Mouse (Mus musculus) heart, postnatal 14 days (tissue): ENCODE measurements around the gene Sox5. TPM values are rescaled to one million over a fixed set of nuclear protein-coding genes. Genes with fewer than 3 reads are reported as not detected.

Experiments
- DNase-seq, 2 experiments: peaks; one replicate each; pipeline ENCODE4 v3.0.0; 2021 to 2022
- intact Hi-C: fragments of 180-260 bp; cut with DNase I; formaldehyde crosslinking; loops from one replicate; pipeline ENCODE4 v1.15.1; 2025
- total RNA-seq, 2 experiments: library from RNA; stranded (reverse); gene quantifications; 2 replicates each; pipeline ENCODE4 v1.2.3; 2021

Sox5 gene
- total RNA-seq, 2 experiments from 2014 or later, result 3.9 to 4.7 TPM

DNA sequence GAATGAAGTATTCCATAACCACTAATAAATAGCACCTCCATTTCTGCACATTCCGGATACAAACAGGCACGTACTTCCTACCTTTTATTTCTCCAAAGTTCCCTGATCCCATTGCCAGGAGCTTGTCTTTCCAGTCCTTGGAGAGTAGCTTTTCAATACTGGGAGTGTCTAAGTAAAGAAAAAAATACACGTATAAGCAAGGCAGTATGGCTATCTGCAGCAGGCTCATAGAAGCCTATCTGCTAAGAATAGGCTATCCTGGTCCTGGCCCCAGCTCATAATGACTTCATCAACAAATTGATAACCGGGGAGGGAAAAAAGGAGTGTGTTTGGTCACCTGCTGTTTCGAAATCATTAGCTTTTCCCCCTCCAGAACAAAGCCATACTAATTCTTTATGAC lies 740.6 kb downstream of the Sox5 start:
- intact Hi-C loops, result no loop called here
- no peak for DNase-seq

DNA sequence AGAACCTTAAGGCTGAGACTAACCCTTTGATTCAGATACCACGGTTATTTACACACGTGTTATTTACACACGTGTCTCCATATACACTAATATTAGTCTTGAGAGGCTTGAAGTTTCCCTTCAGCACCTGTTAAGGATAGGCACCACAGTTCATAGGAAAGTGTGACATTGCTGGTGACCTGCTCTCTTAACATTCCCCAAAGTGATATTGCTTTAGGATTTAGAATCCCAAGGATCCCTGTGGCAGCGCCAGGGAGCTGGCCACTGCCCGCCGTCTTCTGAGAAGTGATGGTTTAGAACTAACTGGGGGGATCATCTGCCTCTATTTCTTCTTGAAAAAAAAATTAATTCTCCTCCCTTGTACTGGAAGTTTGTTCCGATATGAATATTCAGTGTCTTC lies 741.4 kb downstream of the Sox5 start:
- intact Hi-C loops, result no loop called here

GRCm38 (mm10) chr6:144039221-144039620 lies 742.6 kb downstream of the Sox5 start:
- intact Hi-C loops, result no loop called here
- no peak for DNase-seq

More for the DNA sequence above, 741.4 kb downstream of the Sox5 start:
- no peak for DNase-seq

GRCm38 (mm10) chr6:144033191-144033590 lies 748.6 kb downstream of the Sox5 start:
- DNase-seq, result no peak
- intact Hi-C loops, result no loop called here

- intact Hi-C loops, result no loop called here
- DNase-seq, result no peak
These were observed 764.8 kb downstream of the Sox5 start for GRCm38 (mm10) chr6:144016929-144017328.

DNA sequence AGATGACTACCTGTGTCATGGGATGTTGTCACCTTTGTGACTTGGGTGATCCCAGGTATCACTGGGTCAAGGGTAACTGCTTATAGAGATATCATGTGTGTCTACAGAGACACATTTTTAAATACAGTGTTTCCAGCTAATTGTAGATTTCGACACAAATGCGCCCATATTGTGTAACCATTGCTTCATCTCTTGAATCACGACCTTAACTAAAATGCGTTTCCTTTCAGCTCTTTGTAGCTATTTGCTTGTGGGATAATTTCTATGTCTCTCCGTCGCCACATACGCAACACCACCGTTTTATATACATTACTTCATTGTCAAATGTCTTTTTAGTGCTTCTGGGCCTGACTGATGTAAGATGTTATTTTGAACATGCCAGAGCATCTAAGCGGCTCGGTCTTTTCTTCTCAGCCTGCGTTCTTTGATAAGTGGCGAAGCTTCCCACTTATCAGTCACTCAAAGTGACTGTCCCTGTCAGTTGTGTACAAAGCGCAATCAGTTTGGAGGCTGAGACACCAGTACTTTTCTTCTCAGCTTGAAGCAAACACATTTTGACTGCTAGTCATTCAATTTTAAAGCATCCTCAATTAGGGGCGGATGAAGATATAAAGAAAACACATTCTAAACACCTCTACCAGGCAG lies 769.8 kb downstream of the Sox5 start:
- intact Hi-C loops, result no loop called here
- no peak for DNase-seq

- intact Hi-C loops, result no loop called here
- no peak for DNase-seq
These were observed 770.8 kb downstream of the Sox5 start for GRCm38 (mm10) chr6:144010995-144011394.

DNA sequence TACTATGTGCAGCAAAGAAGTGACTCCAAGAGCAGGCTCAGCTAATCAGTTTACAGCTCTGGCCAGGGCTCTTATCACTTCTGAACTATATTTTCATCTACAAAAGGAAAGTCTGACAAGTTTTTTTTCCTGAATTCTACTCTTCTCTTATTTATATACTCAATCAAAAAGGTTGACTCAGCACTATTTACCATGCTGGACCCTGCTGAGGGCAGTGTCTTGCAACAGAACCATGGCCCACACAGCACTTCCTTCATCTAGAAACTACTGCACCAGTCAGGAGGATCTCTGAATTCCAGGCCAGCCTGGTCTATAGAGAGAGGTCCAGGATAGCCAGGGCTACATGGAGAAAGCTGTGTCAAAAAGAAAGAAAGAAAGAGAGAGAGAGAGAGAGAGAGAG lies 771.5 kb downstream of the Sox5 start:
- intact Hi-C loops, result no loop called here
- DNase-seq, result no peak

GRCm38 (mm10) chr6:144005132-144005531 lies 776.6 kb downstream of the Sox5 start:
- DNase-seq, result no peak
- intact Hi-C loops, result no loop called here

DNA sequence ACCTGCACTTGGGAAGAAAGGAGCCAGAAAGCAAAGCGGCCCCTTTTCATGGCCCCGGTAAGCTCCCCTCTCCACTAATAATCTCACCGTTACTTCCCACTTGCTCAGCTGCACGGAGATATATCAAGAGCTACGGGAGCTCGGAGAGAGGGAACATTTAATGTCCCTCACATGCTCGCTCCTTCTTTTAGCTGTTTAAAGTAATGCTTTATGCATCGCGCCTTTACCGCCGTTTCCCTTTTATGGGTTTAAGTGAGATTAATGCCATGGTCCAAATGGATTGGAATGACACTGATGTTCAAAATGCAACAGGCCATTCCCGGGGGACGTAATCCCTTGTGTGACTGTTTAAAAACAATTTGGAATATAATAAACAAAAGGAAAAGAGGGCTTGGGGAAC lies 783.6 kb downstream of the Sox5 start:
- DNase-seq, result no peak
- intact Hi-C loops, result no loop called here

GRCm38 (mm10) chr6:143997616-143998015 lies 784.2 kb downstream of the Sox5 start:
- no peak for DNase-seq
- intact Hi-C loops, result no loop called here

- no peak for DNase-seq
- intact Hi-C loops, result no loop called here
These were observed 786.7 kb downstream of the Sox5 start for GRCm38 (mm10) chr6:143995046-143995445.

DNA sequence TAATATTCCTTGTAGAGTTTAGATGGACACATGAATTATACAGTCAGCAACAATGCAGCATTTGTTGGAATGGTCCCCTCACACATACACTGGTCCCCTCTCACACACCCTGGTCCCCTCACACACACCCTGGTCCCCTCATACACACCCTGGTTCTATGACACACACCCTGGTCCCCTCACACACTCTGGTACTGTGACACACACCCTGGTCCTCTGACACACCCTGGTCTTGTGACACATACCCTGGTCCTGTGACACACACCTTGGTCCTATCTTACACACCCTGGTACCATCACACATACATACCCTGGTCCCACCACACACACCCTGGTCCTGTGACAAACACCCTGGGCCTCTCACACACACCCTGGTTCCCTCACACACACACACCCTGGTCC lies 794.2 kb downstream of the Sox5 start:
- no peak for DNase-seq
- intact Hi-C loops, result no loop called here

DNA sequence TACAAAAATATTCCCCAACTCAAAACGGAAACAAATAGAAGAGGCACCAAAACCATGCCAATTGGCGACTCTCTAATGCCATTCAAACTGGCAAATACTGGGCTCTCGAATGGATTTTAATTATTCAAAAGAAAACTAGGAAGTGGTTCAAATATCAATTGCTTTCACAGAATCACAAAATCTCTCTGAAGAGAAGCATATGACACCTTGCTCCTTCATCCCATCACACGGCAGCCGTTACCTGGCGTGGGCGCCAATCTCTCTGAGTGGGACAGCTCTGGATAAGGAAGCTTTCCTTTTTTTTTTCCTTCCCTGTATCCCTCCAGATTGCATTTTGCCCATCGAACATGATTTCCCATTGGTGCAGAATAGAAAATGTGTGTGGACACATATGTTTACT lies 801.6 kb downstream of the Sox5 start:
- DNase-seq, result no peak
- intact Hi-C loops, result no loop called here

DNA sequence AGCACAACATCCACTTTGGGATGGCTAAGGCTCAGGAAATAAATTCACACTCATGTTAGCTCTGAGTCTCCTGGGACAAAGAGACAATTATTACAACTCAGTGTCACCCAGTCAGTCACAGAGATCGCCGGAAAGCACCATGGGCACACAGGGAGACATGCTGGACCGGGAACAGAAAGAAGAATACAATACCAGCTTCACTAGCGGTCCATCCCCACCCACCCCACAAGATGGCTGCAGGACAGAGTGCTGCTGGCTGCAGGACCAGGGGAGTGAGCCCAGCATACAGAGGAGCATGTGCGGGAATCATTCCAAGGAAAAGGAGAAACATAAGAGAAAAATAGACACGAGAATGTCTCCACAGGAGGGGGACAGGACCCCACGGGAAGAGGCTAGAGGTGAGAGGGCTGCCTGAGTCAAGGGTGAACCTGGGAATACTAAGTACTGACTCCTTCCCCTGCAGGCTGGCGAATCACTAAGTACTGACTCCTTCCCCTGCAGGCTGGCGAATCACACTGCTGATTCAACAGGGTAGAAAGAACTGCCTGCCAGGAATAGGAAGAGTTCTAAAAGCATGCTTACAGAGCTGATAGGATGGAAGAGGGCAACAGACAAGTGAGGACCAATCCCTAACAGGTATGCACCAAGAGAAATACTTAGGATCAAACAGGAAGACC lies 813.9 kb downstream of the Sox5 start:
- intact Hi-C loops, result no loop called here
- DNase-seq, result no peak

GRCm38 (mm10) chr6:143960487-143960886 lies 821.3 kb downstream of the Sox5 start:
- no peak for DNase-seq
- intact Hi-C loops, result no loop called here

GRCm38 (mm10) chr6:143960081-143960480 lies 821.7 kb downstream of the Sox5 start:
- intact Hi-C loops, result no loop called here

GRCm38 (mm10) chr6:143958372-143958771 lies 823.4 kb downstream of the Sox5 start:
- DNase-seq, result no peak
- intact Hi-C loops, result no loop called here

More at GRCm38 (mm10) chr6:143960081-143960480, 821.7 kb downstream of the Sox5 start:
- no peak for DNase-seq

GRCm38 (mm10) chr6:143957063-143957462 lies 824.7 kb downstream of the Sox5 start:
- DNase-seq, result no peak
- intact Hi-C loops, result no loop called here

DNA sequence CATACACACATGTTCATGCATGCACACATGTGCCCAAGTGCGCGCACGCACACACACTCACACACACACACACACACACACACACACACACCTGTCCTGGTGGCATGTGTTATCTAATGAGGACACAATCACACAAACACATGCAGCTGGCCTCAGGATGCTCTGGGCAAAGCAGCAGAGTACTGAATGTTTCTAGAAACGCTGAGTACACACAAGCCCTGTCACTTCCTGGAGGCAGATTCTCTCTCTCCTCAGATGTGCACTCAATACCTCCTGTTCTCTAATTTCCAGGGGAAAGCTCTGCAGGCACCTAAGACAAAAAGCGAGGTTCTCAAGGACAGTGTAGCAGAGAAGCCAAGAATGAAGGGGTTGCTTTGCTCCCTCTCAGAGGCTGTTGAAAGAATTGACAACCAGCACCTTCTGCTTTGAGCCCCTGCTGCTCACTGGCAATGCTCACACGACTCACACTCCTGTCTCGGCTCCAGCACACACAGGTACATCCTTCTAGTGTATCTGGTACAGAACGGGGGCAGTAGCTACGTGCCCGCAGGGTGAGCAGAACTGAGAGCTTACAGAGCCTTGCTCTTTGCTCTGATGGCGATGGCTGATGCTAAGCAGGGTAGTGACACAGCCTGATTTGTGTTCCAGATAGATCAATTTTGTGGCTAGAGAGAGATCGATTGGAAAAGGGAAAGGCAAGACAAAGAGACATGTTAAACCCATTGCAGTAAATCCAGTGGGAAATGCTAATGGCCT lies 833.0 kb downstream of the Sox5 start:
- DNase-seq, result no peak
- intact Hi-C loops, result no loop called here

- DNase-seq, result no peak
- intact Hi-C loops, result no loop called here
These were observed 833.7 kb downstream of the Sox5 start for GRCm38 (mm10) chr6:143948071-143948470.

GRCm38 (mm10) chr6:143943126-143943525 lies 838.7 kb downstream of the Sox5 start:
- DNase-seq, result no peak
- intact Hi-C loops, result no loop called here
